In the genomic region with DNA sequence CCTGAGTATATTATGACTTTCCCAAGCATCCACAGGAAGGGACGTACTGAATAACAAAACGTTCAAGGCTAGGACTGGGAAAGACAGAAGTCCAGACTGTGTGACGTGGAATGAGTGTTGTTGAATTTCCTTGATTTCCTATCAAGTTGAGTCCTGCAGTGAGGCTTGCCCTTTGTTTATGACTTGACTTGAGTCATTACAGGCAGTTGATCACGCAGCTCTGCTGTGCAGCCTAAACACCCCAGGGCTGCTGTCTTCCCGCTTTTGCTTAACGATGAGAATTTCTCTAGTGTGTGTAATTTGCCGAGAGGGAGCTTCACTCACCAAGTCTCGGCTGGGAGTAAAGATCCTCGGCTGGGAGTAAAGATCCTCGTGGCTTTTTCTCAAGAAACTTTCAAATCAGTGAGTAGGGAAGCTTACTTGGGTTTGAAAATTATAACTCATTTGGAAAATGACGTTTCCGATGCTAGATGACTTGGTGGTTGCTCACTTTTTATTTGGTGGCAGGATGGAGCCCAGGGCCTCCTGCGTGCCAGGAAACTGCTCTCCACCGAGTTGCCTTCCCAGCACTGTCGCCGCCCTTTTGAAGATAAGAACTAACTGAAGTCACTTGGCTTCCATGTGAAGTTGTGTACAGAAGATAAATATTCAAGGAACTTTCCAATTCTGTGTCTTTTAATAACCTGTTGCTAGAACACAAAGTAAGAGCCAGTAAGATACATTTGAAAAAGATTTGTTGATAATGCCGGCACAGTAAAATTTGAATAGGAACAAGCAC, we compare ENCODE assay signal across 12 mouse cellular contexts. TPM values are rescaled to one million over a fixed set of nuclear protein-coding genes. Genes with fewer than 3 reads are reported as not detected.
DNase-seq lines count a peak whose midpoint lies in the region; ATAC-seq and TF ChIP-seq lines count a peak whose summit lies in the region.
"Had no signal": no experiment of that assay in that cellular context is flagged by ENCODE, and none has a peak within 500 bp of the region (broad histone marks: within the 10 kb centered on the region; RNA-seq: fewer than 3 reads in every experiment).

No protein-coding gene starts in this region.

- TF ChIP-seq EP300 in lung, postnatal 0 days (IDR thresholded peaks at IDR 0.05): peak; percentile 63

- TF ChIP-seq CTCF in G1E (IDR thresholded peaks at IDR 0.05; ENCODE audit: low read depth, low read length): no peak
- no peak for TF ChIP-seq CTCF in lung, postnatal 0 days (IDR thresholded peaks at IDR 0.05)

- no peak overlapping the region for H3K4me2 ChIP-seq in lung, postnatal 0 days (replicated peaks; ENCODE audit: low read depth, low read length)
- H3K4me2 ChIP-seq: hindbrain, embryonic 13.5 days; kidney, embryonic 15.5 days; stomach, embryonic 15.5 days had no signal

- H3K9me3 ChIP-seq in G1E (replicated peaks): no peaks in the 10 kb centered on the region
- no peaks in the 10 kb centered on the region for H3K9me3 ChIP-seq in lung, postnatal 0 days (ENCODE audit: low read length)
- H3K9me3 ChIP-seq in midbrain, embryonic 10.5 days (replicated peaks): no peaks in the 10 kb centered on the region
- H3K9me3 ChIP-seq: hindbrain, embryonic 13.5 days; kidney, embryonic 15.5 days; stomach, embryonic 15.5 days had no signal

- H3K27ac ChIP-seq in lung, postnatal 0 days (ENCODE audit: low read length): peak overlapping the region; percentile 0; the same call in 1 of the 2 replicates
- no peak overlapping the region for H3K27ac ChIP-seq in midbrain, embryonic 10.5 days (replicated peaks)
- H3K27ac ChIP-seq: hindbrain, embryonic 13.5 days; kidney, embryonic 15.5 days; macrophage; stomach, embryonic 15.5 days had no signal

- no peak overlapping the region; the same call in 1 of the 2 replicates for H3K4me3 ChIP-seq in G1E (ENCODE audit: low read depth, low read length)
- no peak overlapping the region for H3K4me3 ChIP-seq in lung, postnatal 0 days (ENCODE audit: low read depth, low read length)
- H3K4me3 ChIP-seq in midbrain, embryonic 10.5 days: no peak overlapping the region
- H3K4me3 ChIP-seq: hindbrain, embryonic 13.5 days; kidney, embryonic 15.5 days; stomach, embryonic 15.5 days had no signal

- H3K36me3 ChIP-seq in G1E (replicated peaks): no peaks in the 10 kb centered on the region
- H3K36me3 ChIP-seq in lung, postnatal 0 days (ENCODE audit: insufficient read depth, low read length): no peaks in the 10 kb centered on the region
- H3K36me3 ChIP-seq in midbrain, embryonic 10.5 days: no peaks in the 10 kb centered on the region
- H3K36me3 ChIP-seq: hindbrain, embryonic 13.5 days; kidney, embryonic 15.5 days; stomach, embryonic 15.5 days had no signal

- peaks cover 28% of the 10 kb centered on the region for H3K4me1 ChIP-seq in G1E (ENCODE audit: insufficient read depth, low read depth, low read length)
- H3K4me1 ChIP-seq in lung, postnatal 0 days (ENCODE audit: insufficient read depth, low read depth, low read length): no peaks in the 10 kb centered on the region
- H3K4me1 ChIP-seq in midbrain, embryonic 10.5 days: no peaks in the 10 kb centered on the region
- H3K4me1 ChIP-seq: hindbrain, embryonic 13.5 days; kidney, embryonic 15.5 days had no signal

- DNase-seq in G1E (ENCODE audit: low spot score): peak; percentile 31
- DNase-seq in c-Kit-positive CD71-positive TER-119-positive erythroid progenitor cells, embryonic 14.5 days (ENCODE audit: low spot score): peak; percentile 42
- DNase-seq in heart, postnatal 4 days: peak; percentile 16
- peak; percentile 24 for DNase-seq in lung, postnatal 0 days (ENCODE audit: low spot score)
- no peak for DNase-seq in midbrain, embryonic 10.5 days (ENCODE audit: low spot score)
- no peak for DNase-seq in gastrocnemius, postnatal 4 days (ENCODE audit: low spot score in 2 of 2)
- DNase-seq in right cerebral cortex, postnatal 14 days: no peak
- DNase-seq: cerebellum, postnatal 10 days had no signal

- no peaks in the 10 kb centered on the region for H3K27me3 ChIP-seq in G1E (ENCODE audit: insufficient read depth, low read length)
- no peaks in the 10 kb centered on the region for H3K27me3 ChIP-seq in lung, postnatal 0 days (replicated peaks; ENCODE audit: insufficient read depth, low read length)
- H3K27me3 ChIP-seq in midbrain, embryonic 10.5 days (ENCODE audit: low read depth, poor library complexity, severe bottlenecking): no peaks in the 10 kb centered on the region
- H3K27me3 ChIP-seq: hindbrain, embryonic 13.5 days; kidney, embryonic 15.5 days; stomach, embryonic 15.5 days had no signal

- H3K9ac ChIP-seq in lung, postnatal 0 days (replicated peaks; ENCODE audit: low read depth): no peak overlapping the region
- H3K9ac ChIP-seq: hindbrain, embryonic 13.5 days; kidney, embryonic 15.5 days; stomach, embryonic 15.5 days had no signal

- ATAC-seq in G1E (ENCODE audit: extremely low read depth, insufficient number of reproducible peaks, low FRiP score, poor library complexity, severe bottlenecking): peak; percentile 57
- peak; percentile 53 for ATAC-seq in lung, postnatal 0 days

- 35% methylated on average over 17 of the region's 17 CpGs for WGBS in lung, postnatal 0 days
- WGBS in midbrain, embryonic 10.5 days: 83% methylated on average over 17 of the region's 17 CpGs

RNA-seq across cellular contexts. Expression of a gene that starts 23.4 kb away (rescaled TPM):
- total RNA-seq in G1E (2014; fragmentation: Nextera tagmentation) (103 and 112 TPM in 2 replicates), G1E (2017) (54.1 and 59.9 TPM in 2 replicates)
- polyA plus RNA-seq in G1E (2012): 3.0 and 3.4 TPM in 2 replicates
- total RNA-seq in heart, postnatal 4 days (2021): 10 to 100 TPM; 53.1 TPM
- 17.9 and 22.2 TPM in 2 replicates for polyA plus RNA-seq in lung, postnatal 0 days (2015; fragmentation: Nextera tagmentation; extraction: Ambion mirVana)
- 4.4 and 5.7 TPM in 2 replicates for polyA plus RNA-seq in midbrain, embryonic 10.5 days (2016; fragmentation: Nextera tagmentation; extraction: Ambion mirVana)
- total RNA-seq in gastrocnemius, postnatal 4 days (2021): 10 to 100 TPM; 40.5 to 43.4 TPM

RNA-seq across cellular contexts. Expression of a gene that starts 55.0 kb away (rescaled TPM):
- total RNA-seq in G1E (2014; fragmentation: Nextera tagmentation): 536 and 646 TPM in 2 replicates
- total RNA-seq in G1E (2017): 1,169 and 1,289 TPM in 2 replicates
- polyA plus RNA-seq in G1E (2012): 147 and 228 TPM in 2 replicates
- 10 to 100 TPM; 90.9 to 95.8 TPM for total RNA-seq in heart, postnatal 4 days (2021)
- polyA plus RNA-seq in lung, postnatal 0 days (2015; fragmentation: Nextera tagmentation; extraction: Ambion mirVana): 55.9 and 66.4 TPM in 2 replicates
- polyA plus RNA-seq in midbrain, embryonic 10.5 days (2016; fragmentation: Nextera tagmentation; extraction: Ambion mirVana): 269 and 309 TPM in 2 replicates
- total RNA-seq in gastrocnemius, postnatal 4 days (2021): 10 to 100 TPM; 77.7 to 96.0 TPM

Comparison
In these comparisons a context has a peak if more than half of its experiments do, and no peak if none do; other contexts are left out.
1. DNase-seq: peak in G1E (single experiment), c-Kit-positive CD71-positive TER-119-positive erythroid progenitor cells, embryonic 14.5 days (single experiment), heart, postnatal 4 days (single experiment) and lung, postnatal 0 days (single experiment); none in midbrain, embryonic 10.5 days (single experiment), gastrocnemius, postnatal 4 days (0 of 2) and right cerebral cortex, postnatal 14 days (single experiment).
2. RNA of a gene that starts 55.0 kb away (total RNA-seq): 536 to 1,289 TPM in G1E; 77.7 to 96.0 TPM in gastrocnemius, postnatal 4 days and 90.9 to 95.8 TPM in heart, postnatal 4 days; every median in the first group is over 4 times any median in the second.